Mouse (Mus musculus): Measurements from ENCODE around the gene Cfap44.

- TF ChIP-seq POLR2A (IDR thresholded peaks at IDR 0.05; ENCODE audit: low read depth, low read length) (no peak), CTCF (IDR thresholded peaks at IDR 0.05; ENCODE audit: extremely low read depth, insufficient read depth, insufficient read length, insufficient replicate concordance) (no peak)
Observed at GRCm38 (mm10) chr16:44484831-44485230, 90.2 kb downstream of the Cfap44 start.
